Mouse (Mus musculus): ENCODE data around the gene Fads3.

DNA sequence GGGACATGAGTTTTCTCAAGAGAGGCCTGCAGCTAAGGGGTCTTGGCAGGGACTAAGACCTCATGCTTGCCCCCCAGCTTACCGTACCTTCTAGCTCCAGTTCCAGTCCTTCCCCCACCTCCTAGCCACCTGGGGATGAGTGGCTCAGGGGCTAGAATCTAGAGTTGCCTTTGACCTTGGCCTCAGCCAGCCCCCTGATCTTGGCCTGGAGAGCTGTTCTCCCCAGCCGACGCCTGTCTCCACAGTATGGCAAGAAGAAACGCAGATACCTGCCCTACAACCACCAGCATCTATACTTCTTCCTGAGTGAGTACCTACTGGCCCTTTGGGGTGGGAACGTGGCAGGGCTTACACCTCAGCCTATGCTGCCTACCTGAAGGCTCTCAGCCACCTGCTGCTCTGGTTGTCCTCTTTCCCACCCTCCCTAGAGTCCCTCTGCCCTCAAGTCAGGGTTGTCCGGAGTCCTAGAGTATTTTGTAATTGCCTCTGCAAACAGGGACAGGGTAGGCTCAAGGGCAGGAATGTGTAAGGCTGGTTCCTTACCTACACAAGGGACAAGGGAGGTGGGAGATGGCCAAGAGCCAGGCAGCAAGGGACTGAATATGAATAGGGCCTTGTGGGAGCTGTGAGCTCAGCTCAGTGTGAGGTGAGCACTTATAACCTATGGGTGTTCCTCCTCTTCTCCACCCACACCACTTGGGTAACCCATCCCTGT lies 13.1 kb downstream of the Fads3 start:
- TF ChIP-seq CTCF (IDR thresholded peaks at IDR 0.05; ENCODE audit: low read depth, low read length) (no peak), POLR2A (IDR thresholded peaks at IDR 0.05; ENCODE audit: extremely low read depth, insufficient read depth, low read length) (no peak)

Data from liver, adult 2 months (tissue).